Mouse (Mus musculus): ENCODE data around the gene Pmm1.
"Not testable (repeated sequence)": the region's sequence is repeated elsewhere in the genome, so short reads cannot be mapped to it uniquely, and the experiment has no call there.

The Pmm1 gene

DNA sequence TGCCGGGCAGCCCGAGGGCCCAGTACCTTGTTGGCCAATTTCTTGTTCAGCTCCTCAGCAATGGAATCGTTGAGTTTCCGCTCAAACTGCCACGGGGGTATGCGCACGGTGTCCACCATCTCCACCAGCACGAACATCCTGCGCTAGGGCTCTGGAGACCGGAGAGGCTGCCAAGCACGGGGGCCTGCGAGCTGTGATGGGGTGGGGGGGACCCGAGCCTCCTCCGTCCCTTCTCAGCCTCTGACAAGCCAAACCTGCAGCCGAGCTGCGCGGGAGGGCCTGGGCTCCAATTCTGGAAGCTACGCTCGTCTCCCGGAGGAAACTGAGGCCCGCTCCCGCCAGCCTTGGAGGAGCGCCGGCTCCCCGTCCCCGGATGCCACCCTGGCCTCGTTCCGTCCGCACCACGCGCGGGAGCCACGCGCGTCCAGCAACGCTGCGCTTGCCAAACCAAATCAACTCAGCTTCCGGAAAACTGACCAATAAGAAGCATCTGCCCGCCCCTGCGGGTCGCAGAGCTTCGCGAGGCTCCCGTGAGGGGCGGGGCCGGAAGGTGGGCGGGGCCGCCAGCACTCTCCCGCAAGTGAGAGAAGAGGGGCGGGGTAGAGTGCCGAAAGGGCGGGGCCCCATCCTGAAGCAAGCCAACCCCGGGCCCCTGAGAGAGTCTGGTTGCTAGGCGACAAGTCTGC lies 34.8 kb downstream of the Pmm1 start, which contains the start of gene Polr3h:
TSS of gene Polr3h (minus strand) at position 481 of the 686 bp plus-strand sequence.
- DNase-seq = peak; percentile 96

DNA sequence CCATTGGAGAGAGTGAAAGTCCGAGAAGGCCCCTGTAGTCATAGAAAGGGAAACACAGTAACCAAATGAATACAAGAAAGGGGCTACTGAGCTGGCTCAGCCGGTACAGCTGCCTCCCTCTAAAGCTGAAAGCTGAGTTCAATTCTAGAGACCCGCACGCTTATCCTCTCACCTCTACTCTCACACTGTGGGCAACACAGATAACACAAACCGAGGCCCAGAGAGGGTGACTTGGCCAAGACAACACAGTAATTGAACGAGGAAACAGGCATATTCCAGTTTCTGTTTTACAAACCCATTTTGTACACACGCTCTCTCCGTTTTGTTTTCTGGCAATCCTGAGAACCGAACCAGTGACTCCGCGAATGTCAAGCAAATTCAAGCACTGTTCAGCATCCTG lies 35.8 kb downstream of the Pmm1 start:
- DNase-seq = no peak

DNA sequence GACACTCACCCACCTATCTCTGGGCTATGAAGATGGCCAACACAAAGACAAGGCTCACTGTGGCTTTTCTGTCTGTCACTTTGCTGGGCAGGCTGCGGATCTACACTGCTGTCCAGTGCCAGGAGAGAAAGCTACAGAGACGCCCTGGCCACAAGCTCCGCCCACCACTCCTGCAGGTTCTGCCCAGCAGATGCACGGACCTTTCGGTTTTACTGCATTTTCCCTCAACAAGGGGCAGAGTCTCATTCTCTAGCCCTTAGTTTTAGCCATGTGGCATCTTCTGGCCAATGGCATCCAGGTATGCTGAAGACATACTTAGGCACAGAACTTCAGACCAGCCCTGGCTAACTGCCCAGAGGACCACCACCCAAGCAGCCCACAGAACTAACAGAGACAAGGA lies 39.5 kb downstream of the Pmm1 start:
- DNase-seq = no peak

DNA sequence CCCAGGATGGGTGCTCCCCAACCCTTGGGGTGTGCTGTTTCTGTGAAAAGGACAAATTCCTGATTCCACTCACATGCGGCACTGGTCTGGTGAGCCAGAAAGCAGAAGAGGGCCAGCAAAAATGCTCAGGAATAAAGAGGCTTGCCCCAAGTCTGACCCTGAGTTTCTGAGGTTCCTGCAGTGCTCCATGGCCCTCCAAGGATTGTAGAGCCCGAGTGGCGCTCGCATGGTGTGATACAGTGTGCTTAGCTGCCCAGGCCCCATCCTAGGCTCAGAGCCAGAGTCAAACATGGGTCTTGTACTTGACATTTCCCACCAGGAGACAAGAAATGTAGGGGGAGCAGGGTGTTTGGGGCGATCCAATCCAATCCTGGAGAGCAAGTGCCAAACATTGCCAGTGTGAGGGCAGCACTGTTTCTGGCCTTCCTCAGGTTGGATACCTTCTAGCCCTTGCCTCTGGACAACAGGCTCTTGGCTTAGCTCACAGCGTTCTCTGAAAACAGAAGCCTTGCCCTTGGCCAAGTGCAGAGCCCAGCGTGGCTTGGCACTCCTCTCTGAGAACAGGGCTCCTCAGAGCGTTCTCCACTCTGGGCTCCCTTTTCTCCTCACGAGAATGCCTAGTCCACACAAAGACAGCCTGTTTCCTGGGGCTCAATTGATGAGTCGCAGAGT lies 40.0 kb downstream of the Pmm1 start:
- no peak for DNase-seq

DNA sequence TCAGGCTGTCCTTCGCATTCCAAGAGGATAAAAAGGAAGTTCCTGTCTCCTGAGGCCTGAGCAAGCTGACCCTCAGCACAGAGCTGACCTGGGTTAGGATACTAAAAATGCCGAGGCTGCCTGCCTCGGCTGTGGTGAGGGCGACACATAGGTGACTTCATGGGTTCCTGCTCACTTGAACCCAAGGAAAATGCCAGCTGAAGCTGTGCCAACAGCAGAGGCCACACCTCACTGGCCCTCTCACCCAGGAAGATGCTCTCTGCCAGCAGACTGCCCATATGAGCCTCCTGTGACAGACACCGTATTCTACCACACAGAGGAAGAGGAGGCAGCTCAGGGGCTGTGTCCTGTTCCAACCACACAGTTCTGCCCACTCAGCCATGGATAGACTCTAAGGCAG lies 41.7 kb downstream of the Pmm1 start:
- DNase-seq = no peak

DNA sequence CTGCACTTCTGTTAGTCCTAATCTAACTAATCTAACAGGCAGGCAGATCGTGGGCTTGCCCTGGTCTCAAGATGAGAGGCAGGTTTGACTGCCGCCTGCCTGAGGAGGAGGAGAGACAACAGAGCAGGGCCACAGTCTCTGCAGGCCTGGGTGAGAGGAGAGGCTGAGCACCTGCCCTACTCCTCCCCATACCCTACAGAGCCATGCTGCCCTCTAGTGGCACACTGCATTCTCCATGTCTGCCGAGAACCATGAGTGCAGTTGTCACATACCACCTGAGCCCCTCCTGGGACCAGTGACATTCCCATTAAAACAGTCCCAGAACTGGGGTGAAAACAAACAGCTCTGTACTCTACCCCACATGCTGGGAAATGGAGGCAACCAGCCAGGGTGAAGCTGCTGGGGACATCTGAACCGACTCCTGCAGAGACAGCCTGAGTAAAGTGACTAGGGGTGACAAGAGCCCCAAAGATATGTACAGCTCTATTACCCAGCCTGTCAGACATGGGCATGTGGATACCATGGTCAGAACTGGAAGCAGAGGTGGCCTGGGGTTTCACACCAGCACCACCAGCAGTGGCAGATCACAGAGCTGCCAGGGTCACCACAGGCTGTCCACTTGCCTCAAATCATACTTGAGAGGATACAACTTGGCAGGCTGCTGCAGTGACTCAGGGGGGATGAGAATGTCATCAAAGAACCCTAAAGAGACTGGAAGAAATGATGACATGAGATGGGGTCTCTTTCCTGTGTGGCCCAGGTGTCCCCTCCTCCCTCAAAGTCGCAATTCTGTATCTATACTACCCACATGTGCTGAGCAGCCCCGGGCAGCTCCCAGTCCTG lies 42.9 kb downstream of the Pmm1 start:
- DNase-seq = peak; percentile 83

DNA sequence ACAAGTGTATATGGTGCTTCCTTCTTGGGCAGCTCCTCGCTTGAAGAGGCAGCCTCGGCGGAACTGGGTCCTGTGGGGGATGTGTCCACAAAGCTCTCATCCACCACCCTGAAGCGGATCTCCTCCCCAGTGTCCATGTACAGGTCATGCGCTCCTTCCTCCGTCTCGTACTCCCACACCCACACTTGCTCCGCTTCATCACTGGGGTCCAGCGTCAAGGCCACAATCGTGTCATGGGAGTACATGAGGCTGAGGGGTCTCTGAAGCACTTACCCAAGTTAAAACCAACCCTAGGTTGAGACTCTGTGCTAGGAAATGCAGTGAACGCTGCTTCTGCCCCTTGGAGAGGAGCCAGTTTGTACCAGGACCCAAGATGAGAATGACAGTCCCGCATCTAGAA lies 43.5 kb downstream of the Pmm1 start:
- DNase-seq = no peak

DNA sequence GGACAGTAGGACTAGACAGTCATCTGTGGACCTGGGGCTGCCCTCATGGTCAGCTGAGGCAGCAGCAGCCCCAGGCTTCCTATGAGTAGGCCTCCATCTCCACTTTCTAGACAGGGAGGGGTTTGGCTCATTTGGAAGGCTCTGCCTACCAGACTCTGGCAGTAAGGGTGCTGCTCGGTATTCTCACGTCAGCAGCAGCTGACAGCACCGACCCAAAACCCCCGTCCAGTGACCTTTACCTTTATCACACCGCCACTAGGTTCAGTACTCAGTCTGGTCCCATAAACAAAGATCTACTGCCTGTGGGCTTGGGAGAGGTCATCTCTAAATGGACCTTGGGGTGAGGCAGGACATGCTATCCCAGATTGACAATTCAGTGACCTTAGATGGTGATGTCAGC lies 45.1 kb downstream of the Pmm1 start:
- DNase-seq = no peak

DNA sequence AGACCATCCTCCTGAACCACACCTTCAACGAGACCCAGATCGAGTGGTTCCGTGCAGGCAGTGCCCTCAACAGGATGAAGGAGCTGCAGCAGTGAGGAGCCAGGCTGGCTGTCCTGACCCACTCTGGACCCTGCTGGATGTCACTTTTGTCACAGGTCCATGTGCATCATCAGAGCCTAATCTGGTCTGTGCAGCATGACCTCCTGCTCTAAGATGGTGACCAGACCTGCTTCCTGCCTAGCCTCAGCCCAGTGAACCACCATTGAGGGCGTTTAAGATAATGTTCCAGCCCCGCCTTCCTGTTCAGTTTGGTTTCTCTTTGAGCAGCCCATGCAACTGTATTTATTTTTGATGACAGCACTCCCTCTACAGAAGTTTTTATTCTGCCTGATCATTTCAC lies 46.1 kb downstream of the Pmm1 start:
- no peak for DNase-seq

DNA sequence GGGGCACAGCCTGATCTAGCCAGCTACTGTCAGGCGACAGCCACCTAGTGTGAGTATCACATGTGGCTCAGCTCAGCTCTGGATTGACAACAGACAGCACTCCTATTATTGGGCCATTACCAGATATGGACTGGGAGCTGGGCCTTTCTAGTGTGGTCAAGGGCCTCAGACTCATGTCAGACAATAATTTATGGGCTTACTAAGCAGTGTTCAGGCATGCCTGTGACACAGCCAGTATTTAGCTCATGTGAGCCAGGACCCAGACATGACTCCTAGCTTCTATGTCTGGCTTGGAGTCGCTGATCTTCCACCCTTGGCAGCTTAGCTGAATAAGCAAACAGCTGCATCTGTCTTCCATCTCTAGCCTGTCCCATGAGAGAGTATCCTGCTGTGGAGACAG lies 48.2 kb downstream of the Pmm1 start:
- no peak for DNase-seq

DNA sequence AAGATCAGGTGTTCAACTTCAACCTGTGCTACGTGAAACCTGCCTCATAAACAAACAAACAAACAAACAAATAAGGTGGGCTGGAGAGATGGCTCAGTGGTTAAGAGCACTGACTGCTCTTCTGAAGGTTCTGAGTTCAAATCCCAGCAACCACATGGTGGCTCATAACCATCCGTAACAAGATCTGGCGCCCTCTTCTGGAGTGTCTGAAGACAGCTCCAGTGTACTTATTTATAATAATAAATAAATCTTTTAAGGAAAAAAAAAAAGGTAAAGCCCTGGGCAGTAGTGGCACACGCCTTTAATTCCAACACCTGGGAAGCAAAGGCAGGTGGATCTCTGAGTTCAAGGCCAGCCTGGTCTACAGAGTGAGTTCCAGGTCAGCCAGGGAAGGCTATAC lies 52.0 kb downstream of the Pmm1 start:
- DNase-seq = not testable (repeated sequence)

DNA sequence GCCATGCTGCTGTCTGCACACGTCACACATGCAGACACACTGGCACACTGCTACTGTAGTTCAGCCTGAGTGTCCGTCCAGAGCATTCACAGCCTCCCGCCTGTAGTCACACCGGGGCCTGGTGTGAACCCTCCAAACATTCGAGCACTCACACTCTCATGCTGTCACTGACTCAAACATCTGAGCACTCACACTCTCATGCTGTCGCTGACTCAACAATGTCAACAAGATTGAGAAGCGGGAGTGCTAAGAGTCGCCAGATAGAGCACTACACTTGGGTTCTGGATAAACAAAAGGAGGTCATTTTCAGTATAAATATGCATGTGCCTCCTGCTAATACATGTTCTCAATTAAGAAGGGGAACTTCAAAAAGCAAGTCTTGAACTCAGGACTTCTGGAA lies 52.8 kb downstream of the Pmm1 start:
- DNase-seq = no peak

DNA sequence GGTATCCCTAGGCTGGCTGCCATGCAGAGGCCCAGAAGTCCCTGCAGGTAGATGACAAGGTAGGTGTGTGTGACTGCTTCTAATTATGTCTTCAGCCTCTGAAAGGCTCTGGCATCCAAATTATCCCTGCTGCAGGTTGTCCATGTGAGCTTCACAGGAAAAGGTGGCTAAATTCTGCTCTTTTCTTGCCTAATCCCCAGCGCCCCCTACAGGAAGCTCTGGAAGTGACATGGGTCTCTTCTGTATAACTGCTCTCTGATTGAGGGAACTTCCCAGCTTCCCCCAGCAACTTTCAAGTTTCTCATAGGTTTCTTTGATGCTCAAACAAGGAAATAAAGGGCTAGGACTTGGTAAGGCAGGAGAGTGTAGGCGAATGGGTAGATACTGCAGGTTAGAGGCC lies 55.8 kb downstream of the Pmm1 start:
- peak; percentile 74 for DNase-seq
